In genomic region chr13:84343691-84344495, GRCm38 (mm10) we compare ENCODE assay signal across 10 mouse cellular contexts.
DNase-seq lines count a peak whose midpoint lies in the region; ATAC-seq and TF ChIP-seq lines count a peak whose summit lies in the region.
"Had no signal": no experiment of that assay in that cellular context is flagged by ENCODE, and none has a peak within 500 bp of the region (broad histone marks: within the 10 kb centered on the region; RNA-seq: fewer than 3 reads in every experiment).

No protein-coding gene starts in this region.

- no peak for ATAC-seq in forebrain, embryonic 15.5 days (replicated peaks)
- no peak for ATAC-seq in midbrain, embryonic 12.5 days (ENCODE audit: low FRiP score, low read depth)
- no peak for ATAC-seq in liver, postnatal 0 days
- no peak for ATAC-seq in activated CD4-positive, CD25-positive, alpha-beta regulatory T cell, adult 4 months

- H3K79me2 ChIP-seq in heart, adult 2 months (replicated peaks; ENCODE audit: control insufficient read depth, insufficient read depth, low read length), result no peaks in the 10 kb centered on the region

- TF ChIP-seq EP300 in liver, postnatal 0 days (IDR thresholded peaks at IDR 0.05; ENCODE audit: low read depth), result no peak
- no peak for TF ChIP-seq EP300 in heart, adult 2 months (IDR thresholded peaks at IDR 0.05; ENCODE audit: insufficient read depth, low read depth, low read length)

- H3K4me3 ChIP-seq in cerebellum, adult 2 months (replicated peaks; ENCODE audit: insufficient read depth, low read depth, low read length), result peak overlapping the region; percentile 32
- peak overlapping the region; percentile 15 for H3K4me3 ChIP-seq in forebrain, embryonic 15.5 days
- no peak overlapping the region for H3K4me3 ChIP-seq in midbrain, embryonic 12.5 days
- H3K4me3 ChIP-seq in liver, postnatal 0 days (ENCODE audit: low read depth, low read length), result no peak overlapping the region
- no peak overlapping the region for H3K4me3 ChIP-seq in heart, adult 2 months

- H3K9ac ChIP-seq in forebrain, embryonic 15.5 days (replicated peaks), result peak overlapping the region; percentile 73
- peak overlapping the region; percentile 51 for H3K9ac ChIP-seq in midbrain, embryonic 12.5 days (replicated peaks)
- H3K9ac ChIP-seq in liver, postnatal 0 days (replicated peaks), result no peak overlapping the region
- no peak overlapping the region for H3K9ac ChIP-seq in heart, adult 2 months (ENCODE audit: low read depth, low read length)
- H3K9ac ChIP-seq: lung, embryonic 14.5 days had no signal

- H3K27ac ChIP-seq in cerebellum, adult 2 months (ENCODE audit: insufficient read depth, low read length), result peak overlapping the region; percentile 32
- peak overlapping the region; percentile 100 for H3K27ac ChIP-seq in forebrain, embryonic 15.5 days (replicated peaks)
- H3K27ac ChIP-seq in midbrain, embryonic 12.5 days (replicated peaks), result peak overlapping the region; percentile 97
- no peak overlapping the region for H3K27ac ChIP-seq in liver, postnatal 0 days (ENCODE audit: low read depth)
- H3K27ac ChIP-seq in heart, adult 2 months, result no peak overlapping the region

- H3K4me2 ChIP-seq in forebrain, embryonic 15.5 days (replicated peaks), result peak overlapping the region; percentile 75
- peak overlapping the region; percentile 79 for H3K4me2 ChIP-seq in midbrain, embryonic 12.5 days (replicated peaks)
- no peak overlapping the region for H3K4me2 ChIP-seq in liver, postnatal 0 days (ENCODE audit: low read depth, low read length)
- H3K4me2 ChIP-seq: lung, embryonic 14.5 days had no signal

- TF ChIP-seq POLR2A in cerebellum, adult 2 months (IDR thresholded peaks at IDR 0.05; ENCODE audit: borderline replicate concordance, insufficient read depth, low read length), result no peak
- no peak for TF ChIP-seq POLR2A in brain, embryonic 14.5 days (IDR thresholded peaks at IDR 0.05; ENCODE audit: borderline replicate concordance, extremely low read depth, insufficient read depth, insufficient read length, poor library complexity, severe bottlenecking)
- no peak for TF ChIP-seq POLR2A in heart, adult 2 months (IDR thresholded peaks at IDR 0.05; ENCODE audit: insufficient read depth, low read depth, low read length)

- no peaks in the 10 kb centered on the region for H3K36me3 ChIP-seq in forebrain, embryonic 15.5 days
- H3K36me3 ChIP-seq in midbrain, embryonic 12.5 days, result no peaks in the 10 kb centered on the region
- no peaks in the 10 kb centered on the region for H3K36me3 ChIP-seq in liver, postnatal 0 days (replicated peaks; ENCODE audit: insufficient read depth, low read length)
- no peaks in the 10 kb centered on the region for H3K36me3 ChIP-seq in heart, adult 2 months (ENCODE audit: control insufficient read depth, insufficient read depth, low read length)

- intact Hi-C loops in heart, adult 2 months (cut with DNase I), result no loop called here

- peaks cover 6% of the 10 kb centered on the region; the same call in 1 of the 2 replicates for H3K4me1 ChIP-seq in cerebellum, adult 2 months (ENCODE audit: control insufficient read depth, insufficient read depth, low read length)
- peaks cover 39% of the 10 kb centered on the region for H3K4me1 ChIP-seq in forebrain, embryonic 15.5 days
- H3K4me1 ChIP-seq in midbrain, embryonic 12.5 days, result peaks cover 42% of the 10 kb centered on the region
- peaks cover 9% of the 10 kb centered on the region; the same call in 1 of the 2 replicates for H3K4me1 ChIP-seq in liver, postnatal 0 days (ENCODE audit: insufficient read depth)
- 0 out of 2 replicates have a peak, but pooled peaks cover 2% of the 10 kb centered on the region for H3K4me1 ChIP-seq in heart, adult 2 months (ENCODE audit: control insufficient read depth, insufficient read depth, low read length)

- DNase-seq in cerebellum, adult 2 months, result peak; percentile 24 to 51
- no peak for DNase-seq in cerebellum, adult 11-12 months
- peak; percentile 67 for DNase-seq in brain, embryonic 14.5 days (ENCODE audit: low read depth)
- DNase-seq in liver, postnatal 0 days, result no peak
- DNase-seq in heart, adult 2 months, result no peak
- DNase-seq: adrenal gland, adult 8-10 months had no signal

- no peaks in the 10 kb centered on the region for H3K9me3 ChIP-seq in forebrain, embryonic 15.5 days
- H3K9me3 ChIP-seq in midbrain, embryonic 12.5 days, result no peaks in the 10 kb centered on the region
- H3K9me3 ChIP-seq in liver, postnatal 0 days (ENCODE audit: low read length), result no peaks in the 10 kb centered on the region

- no peak for TF ChIP-seq CTCF in cerebellum, adult 2 months (IDR thresholded peaks at IDR 0.05; ENCODE audit: borderline replicate concordance, insufficient read depth, low read depth, low read length)
- no peak for TF ChIP-seq CTCF in brain, embryonic 14.5 days (IDR thresholded peaks at IDR 0.05; ENCODE audit: borderline replicate concordance, extremely low read depth, insufficient read depth, insufficient read length)
- TF ChIP-seq CTCF in liver, postnatal 0 days (IDR thresholded peaks at IDR 0.05; ENCODE audit: low read depth), result no peak
- TF ChIP-seq CTCF in heart, adult 2 months (IDR thresholded peaks at IDR 0.05), result no peak

- 8% methylated on average over 13 of the region's 13 CpGs for WGBS in cerebellum, adult 2 months
- 10% methylated on average over 13 of the region's 13 CpGs for WGBS in forebrain, embryonic 15.5 days
- WGBS in midbrain, embryonic 12.5 days, result 9% methylated on average over 13 of the region's 13 CpGs
- WGBS in liver, postnatal 0 days (ENCODE audit: insufficient replicate concordance), result 5% methylated on average over 13 of the region's 13 CpGs
- 14% methylated on average over 13 of the region's 13 CpGs for WGBS in heart, adult 2 months

- H3K27me3 ChIP-seq in cerebellum, adult 2 months (ENCODE audit: control insufficient read depth, insufficient read depth, low read length), result no peaks in the 10 kb centered on the region
- no peaks in the 10 kb centered on the region for H3K27me3 ChIP-seq in forebrain, embryonic 15.5 days
- H3K27me3 ChIP-seq in midbrain, embryonic 12.5 days, result peaks cover 11% of the 10 kb centered on the region; the same call in 1 of the 2 replicates
- H3K27me3 ChIP-seq in liver, postnatal 0 days (ENCODE audit: insufficient read depth, low read length), result peaks cover 49% of the 10 kb centered on the region
- H3K27me3 ChIP-seq in heart, adult 2 months (ENCODE audit: control insufficient read depth, insufficient read depth, low read length), result peaks cover 12% of the 10 kb centered on the region

Comparison
In these comparisons a context has a peak if more than half of its experiments do, and no peak if none do; other contexts are left out.
1. DNase-seq: peak in cerebellum, adult 2 months (2 of 2) and brain, embryonic 14.5 days (single experiment); none in cerebellum, adult 11-12 months (single experiment), liver, postnatal 0 days (single experiment) and heart, adult 2 months (0 of 2).
2. H3K27ac ChIP-seq: peak in cerebellum, adult 2 months (single experiment), forebrain, embryonic 15.5 days (single experiment) and midbrain, embryonic 12.5 days (single experiment); none in liver, postnatal 0 days (single experiment) and heart, adult 2 months (single experiment).
3. H3K4me3 ChIP-seq: peak in cerebellum, adult 2 months (single experiment) and forebrain, embryonic 15.5 days (single experiment); none in midbrain, embryonic 12.5 days (single experiment), liver, postnatal 0 days (single experiment) and heart, adult 2 months (single experiment).
4. H3K9ac ChIP-seq: peak in forebrain, embryonic 15.5 days (single experiment) and midbrain, embryonic 12.5 days (single experiment); none in liver, postnatal 0 days (single experiment) and heart, adult 2 months (single experiment).